Mouse (Mus musculus) right cerebral cortex, adult 18-20 months (tissue): ENCODE measurements at regions not wholly inside any gene's neighbourhood (a gene's known extent, or its start where the extent isn't known, plus 50 kb on each side); places are given as distances from the start of the nearest gene placed in this dataset.
"Not testable (repeated sequence)": the region's sequence is repeated elsewhere in the genome, so short reads cannot be mapped to it uniquely, and the experiment has no call there.

Experiments
- DNase-seq: peaks from one replicate; pipeline ENCODE4 v3.0.0; 2022; ENCODE audit warnings: mixed read lengths

DNA sequence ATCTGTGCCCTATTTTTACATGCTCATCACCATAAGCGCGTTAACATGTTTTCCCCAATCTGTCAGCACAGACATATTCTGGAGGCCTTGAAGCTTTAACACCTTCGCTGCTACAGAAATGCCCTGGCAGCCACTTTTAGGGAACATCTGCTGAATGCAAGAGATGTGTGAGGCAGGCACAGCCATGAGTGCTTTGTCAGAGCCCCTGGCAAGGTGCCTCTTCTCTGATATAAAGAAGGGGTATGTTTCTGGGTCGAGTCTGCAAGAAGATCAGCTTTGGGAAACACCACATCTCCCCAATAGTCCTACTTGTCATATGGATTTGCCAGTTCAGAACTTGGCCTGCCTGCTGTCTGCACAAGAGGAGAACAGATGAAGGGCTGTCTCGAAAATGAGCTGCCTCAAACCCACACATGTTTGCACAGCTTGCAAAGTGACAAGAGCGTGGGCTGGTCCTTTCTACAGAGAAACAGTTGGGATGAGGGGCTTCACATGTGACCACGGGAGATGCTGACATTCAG lies 1263.3 kb upstream of the Klhl29 start:
- peak; percentile 89 for DNase-seq

DNA sequence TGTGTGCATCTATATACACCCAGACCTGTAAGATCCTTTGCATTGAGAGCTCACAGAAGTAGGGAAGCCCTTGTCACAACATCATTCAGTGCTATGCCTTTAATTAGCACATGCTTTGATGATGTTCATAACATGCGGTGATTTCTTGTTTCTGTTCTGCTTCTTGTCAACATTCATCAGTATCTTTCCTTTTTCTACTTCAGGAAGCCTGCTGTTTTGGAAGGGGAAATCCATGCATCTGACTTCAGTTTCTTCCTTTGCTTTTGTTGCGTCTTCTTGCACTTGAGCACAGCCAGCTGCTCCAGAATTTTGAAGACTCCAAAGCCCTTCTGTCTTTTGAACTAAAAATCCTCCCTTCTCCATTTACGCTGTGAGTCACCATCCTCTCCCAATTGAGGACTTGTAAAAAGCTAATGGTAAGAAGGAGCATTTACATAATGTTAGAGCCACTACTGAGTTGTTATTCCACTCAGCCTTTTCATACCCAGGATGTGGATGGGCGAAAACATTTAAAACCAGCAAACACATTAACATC lies 1262.4 kb upstream of the Klhl29 start:
- DNase-seq = peak; percentile 57

DNA sequence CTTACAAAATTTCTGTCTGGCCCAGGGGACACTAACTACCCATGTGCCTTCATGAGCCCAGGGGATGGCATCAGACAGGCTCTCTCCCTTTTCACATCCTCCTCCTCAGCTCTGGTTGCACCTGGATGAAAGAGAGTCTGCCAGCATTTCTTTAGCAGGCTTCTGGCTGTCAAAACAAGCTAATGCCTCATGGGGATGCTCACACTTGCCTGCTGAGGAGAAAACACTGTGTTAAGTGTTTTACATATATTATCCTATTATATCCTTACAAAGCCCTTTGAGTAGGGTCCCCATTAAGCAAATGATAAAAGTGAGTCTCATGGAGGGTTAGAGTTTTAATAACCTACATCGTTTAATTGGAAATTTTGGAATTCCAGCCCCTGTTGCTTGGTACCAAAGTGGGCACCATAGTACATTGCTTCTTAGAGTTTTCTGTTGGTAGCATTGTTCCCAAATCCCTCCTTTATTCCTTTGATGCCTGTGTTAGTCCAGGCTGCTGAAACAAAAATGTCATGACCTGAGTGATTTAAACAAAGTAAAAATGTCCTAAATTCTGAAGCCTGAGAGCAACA lies 1247.2 kb upstream of the Klhl29 start:
- DNase-seq = no peak

DNA sequence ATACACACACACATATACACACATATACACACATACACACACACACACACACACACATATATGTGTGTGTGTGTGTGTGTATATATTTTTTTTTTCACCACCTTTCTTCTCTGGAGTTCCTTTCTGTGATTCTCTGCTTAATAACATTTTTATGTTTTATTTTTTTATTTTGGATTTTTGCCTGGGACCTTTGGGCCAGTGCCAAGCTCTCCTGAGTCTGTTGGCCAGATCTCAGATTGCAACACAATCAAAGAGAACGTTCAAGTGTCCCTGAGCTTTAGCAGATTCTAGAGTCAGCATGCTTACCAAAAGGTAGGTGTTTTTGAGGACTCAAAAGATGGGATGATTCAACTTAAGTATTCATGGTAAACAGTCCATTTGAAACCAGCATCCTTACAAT lies 1225.6 kb upstream of the Klhl29 start:
- DNase-seq = no peak

DNA sequence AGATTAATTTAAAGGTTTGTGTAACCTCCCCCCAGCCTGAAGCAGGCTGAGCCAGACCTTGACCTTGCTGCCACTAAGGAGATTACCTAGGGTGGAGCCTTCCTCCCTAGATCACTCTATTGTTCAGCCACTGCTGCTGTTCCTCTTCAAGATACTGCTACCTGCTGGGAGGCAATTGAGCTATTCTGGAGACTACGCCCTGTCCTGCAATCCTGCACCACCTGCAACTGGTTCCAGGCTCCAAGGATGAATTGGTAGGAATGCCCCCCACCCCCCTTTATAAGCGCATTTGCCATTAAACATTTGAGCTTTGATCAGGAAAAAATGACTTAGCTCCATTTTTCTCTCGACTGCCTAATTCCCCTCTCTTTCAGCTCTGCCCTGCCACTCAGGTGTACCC lies 1220.0 kb upstream of the Klhl29 start:
- not testable (repeated sequence) for DNase-seq

DNA sequence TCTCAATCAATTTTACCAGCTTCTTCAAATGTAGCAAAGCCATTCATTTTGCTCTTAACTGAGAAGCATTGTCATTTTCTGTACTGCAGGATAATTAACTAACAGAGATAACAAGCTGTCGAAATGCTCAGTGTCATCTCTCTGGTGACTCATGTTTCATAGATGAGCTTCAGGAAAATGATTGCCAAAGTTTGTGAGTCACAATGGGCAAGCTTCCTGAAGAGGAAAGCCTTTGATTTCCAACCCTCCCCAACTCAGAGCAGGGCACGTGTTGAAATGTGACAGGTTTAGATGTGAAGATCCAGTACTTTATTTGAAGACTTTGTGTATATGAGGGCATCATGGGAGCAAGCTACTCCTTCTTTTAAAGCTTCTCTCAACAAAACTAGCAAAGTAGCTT lies 1214.7 kb upstream of the Klhl29 start:
- peak; percentile 12 for DNase-seq

DNA sequence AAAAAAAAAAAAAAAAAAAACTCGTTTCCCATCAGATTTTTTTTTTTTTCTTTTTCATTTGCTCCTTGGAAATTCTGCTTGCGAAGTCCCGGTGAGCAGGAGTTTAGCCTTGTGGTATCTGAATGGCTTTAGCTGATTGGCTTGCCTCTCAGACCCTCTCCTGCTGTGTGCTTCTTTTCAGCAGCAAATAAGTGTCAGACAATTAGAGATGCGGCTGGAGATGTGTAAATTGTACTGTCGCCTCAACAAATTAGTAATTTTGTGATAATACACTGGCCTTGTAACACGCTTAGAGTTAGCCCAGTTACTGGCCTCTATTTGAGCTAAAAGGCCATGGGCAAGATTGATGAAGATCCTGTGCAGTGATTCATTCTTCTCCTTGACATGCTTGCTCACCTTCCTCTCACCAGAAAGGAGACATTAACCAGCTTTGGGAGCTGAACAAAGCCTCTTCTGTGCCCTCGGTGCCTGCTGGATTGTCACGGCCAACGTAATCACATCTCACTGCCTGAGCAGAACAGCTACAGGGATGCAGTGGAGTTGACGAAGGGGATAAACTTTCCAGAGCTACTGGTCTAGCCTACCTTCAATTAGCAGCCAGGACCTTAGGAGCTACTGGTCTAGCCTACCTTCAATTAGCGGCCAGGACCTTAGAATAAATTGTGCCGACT lies 1212.7 kb upstream of the Klhl29 start:
- DNase-seq = no peak

DNA sequence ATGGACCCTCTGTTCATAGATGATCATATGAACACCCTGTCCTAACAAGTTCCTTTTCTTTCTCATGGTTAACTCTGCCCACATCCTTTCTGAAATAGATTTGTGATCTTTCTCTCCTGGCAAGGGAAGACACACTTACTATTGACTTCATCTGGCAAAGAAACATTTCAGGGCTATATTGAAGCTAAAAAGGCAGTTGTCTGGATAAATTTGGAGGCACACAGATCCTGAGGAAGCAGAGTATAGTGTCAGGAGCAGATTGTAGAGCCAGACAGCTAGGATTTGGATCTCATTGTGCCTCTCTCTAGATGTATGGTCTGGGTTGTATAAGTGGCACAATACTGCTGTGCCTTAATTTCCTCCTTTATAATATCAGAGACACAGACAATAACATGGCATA lies 1204.7 kb upstream of the Klhl29 start:
- peak; percentile 39 for DNase-seq

DNA sequence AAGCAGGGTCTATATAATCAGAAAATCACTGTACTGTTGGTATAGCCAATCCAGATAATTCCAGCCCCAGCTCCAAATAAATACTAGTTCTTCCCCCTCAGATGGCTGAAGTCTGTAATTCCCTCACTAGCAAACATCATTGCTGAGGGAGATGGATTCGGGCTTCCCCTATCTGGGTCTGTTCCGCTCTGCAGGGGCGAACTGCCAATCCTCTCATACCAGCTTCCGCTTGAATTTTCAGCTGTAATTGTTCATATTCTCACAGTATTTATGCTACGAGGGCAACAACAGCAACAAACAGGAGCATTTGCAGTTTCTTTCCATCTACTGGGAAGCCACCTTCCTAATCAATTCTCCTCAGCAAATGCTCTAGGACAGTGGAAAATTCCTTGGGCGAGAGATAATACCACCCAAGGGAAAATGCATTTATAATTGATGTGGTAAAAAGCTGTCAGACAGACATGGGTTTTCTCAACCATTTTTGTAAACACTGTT lies 1201.4 kb upstream of the Klhl29 start:
- DNase-seq = no peak
